Mouse (Mus musculus) midbrain, postnatal 0 days (tissue): Measurements from ENCODE around the gene Hsd17b13. TPM values are rescaled to one million over a fixed set of nuclear protein-coding genes. Genes with fewer than 3 reads are reported as not detected.

Experiments
- ATAC-seq: fragments of 200-750 bp; cut with Nextera tagmentation; 2 replicates; pipeline ENCODE4 v1.8.0; 2017; ENCODE audit warnings: moderate number of reproducible peaks, mild to moderate bottlenecking, moderate TSS enrichment, moderate library complexity; ENCODE audit not compliant: low FRiP score
- DNase-seq: peaks from one replicate; pipeline ENCODE4 v3.0.0-alpha.2; 2015; ENCODE audit warnings: low spot score
- H3K27ac ChIP-seq: fragments of 300-500 bp; sonication (generic); 2 replicates; pipeline ENCODE4 v1.5.1; 2014; ENCODE audit warnings: low read depth, mild to moderate bottlenecking, low read length, mixed read lengths
- H3K27me3 ChIP-seq: fragments of 300-500 bp; sonication (generic); 2 replicates; pipeline ENCODE4 v1.6.1; 2014; ENCODE audit warnings: low read length, control low read depth, mixed read lengths; ENCODE audit not compliant: insufficient read depth
- H3K36me3 ChIP-seq: fragments of 300-500 bp; sonication (generic); 2 replicates; pipeline ENCODE4 v1.6.1; 2014; ENCODE audit warnings: low read length, control low read depth, mixed read lengths; ENCODE audit not compliant: insufficient read depth
- H3K4me1 ChIP-seq: fragments of 300-500 bp; sonication (generic); 2 replicates; pipeline ENCODE4 v1.6.1; 2014; ENCODE audit warnings: mild to moderate bottlenecking, control low read depth, antibody characterized with exemption, low read length, mixed read lengths; ENCODE audit not compliant: insufficient read depth
- H3K4me2 ChIP-seq: fragments of 300-500 bp; sonication (generic); 2 replicates; pipeline ENCODE4 v1.6.1; 2014; ENCODE audit warnings: low read depth, mild to moderate bottlenecking, low read length, mixed read lengths; ENCODE audit not compliant: poor library complexity, severe bottlenecking
- H3K4me3 ChIP-seq: fragments of 300-500 bp; sonication (generic); 2 replicates; pipeline ENCODE4 v1.5.1; 2014; ENCODE audit warnings: low read depth, mild to moderate bottlenecking, low read length, moderate library complexity
- H3K9ac ChIP-seq: fragments of 300-500 bp; sonication (generic); replicated peaks from 2 replicates; pipeline ENCODE4 v1.6.1; 2014; ENCODE audit warnings: mild to moderate bottlenecking, low read length, moderate library complexity, mixed read lengths; ENCODE audit not compliant: poor library complexity, severe bottlenecking
- H3K9me3 ChIP-seq: fragments of 300-500 bp; sonication (generic); 2 replicates; pipeline ENCODE4 v1.6.1; 2016; ENCODE audit warnings: low read length, control low read depth
- CTCF ChIP-seq: IDR thresholded peaks from 2 replicates; pipeline ENCODE4 v1.5.1; 2016; ENCODE audit warnings: antibody characterized with exemption, mild to moderate bottlenecking
- WGBS: fragments of 180-500 bp; shearing (Covaris S2); extraction: QIAGEN DNeasy Blood & Tissue Kit; methylation state at CpG from one replicate; pipeline ENCODE4 v1.1.7; 2014; 5-methylcytosine and 5-hydroxymethylcytosine counted together
- polyA plus RNA-seq: library from polyadenylated mRNA; unstranded; fragments of >200 nt; fragmentation: Nextera tagmentation; extraction: Ambion mirVana; gene quantifications from 2 replicates; pipeline ENCODE4 v1.2.1, GENCODE M21; 2015
- total RNA-seq: library from RNA; depleted of rRNA; stranded (reverse); fragments of >200 nt; gene quantifications from 2 replicates; pipeline ENCODE4 v1.2.3, GENCODE M21; 2014; rRNA removed

Gene Hsd17b13
- total and polyA plus RNA-seq, 2 experiments from 2014 or later: 0.27 TPM; not detected in 1

DNA sequence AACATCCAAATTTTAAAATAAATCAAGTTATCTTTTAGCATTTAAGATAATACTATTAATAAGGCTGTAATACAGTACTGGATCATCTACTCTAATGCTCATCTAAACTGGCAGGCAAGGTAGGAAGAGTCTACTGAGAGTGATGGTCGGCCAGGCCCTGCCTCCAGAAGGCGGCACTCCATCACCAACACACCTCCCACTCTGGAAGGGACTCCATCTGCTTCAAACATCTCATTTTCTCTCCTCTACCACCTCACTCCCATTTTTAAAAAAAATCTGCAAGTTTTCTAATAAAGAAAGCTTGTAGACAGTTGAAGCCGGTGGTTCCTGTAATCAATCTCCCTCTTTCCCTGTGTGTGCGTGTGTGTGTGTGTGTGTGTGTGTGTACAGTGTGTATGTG, 69.4 kb downstream of the Hsd17b13 start:
- no peak overlapping the region for H3K27ac ChIP-seq
- DNase-seq (no peak), ATAC-seq (no peak)
- no peak overlapping the region for H3K4me3 ChIP-seq
- H3K36me3 ChIP-seq: no peaks in the 10 kb centered on the region
- no peak overlapping the region for H3K9ac ChIP-seq
- no peak overlapping the region for H3K4me2 ChIP-seq
- no peaks in the 10 kb centered on the region for H3K9me3 ChIP-seq
- TF ChIP-seq CTCF: no peak
- 93% methylated on average over 4 of the region's 4 CpGs for WGBS
- H3K4me1 ChIP-seq: 0 out of 2 replicates have a peak, but pooled peaks cover 5% of the 10 kb centered on the region
- H3K27me3 ChIP-seq: no peaks in the 10 kb centered on the region

DNA sequence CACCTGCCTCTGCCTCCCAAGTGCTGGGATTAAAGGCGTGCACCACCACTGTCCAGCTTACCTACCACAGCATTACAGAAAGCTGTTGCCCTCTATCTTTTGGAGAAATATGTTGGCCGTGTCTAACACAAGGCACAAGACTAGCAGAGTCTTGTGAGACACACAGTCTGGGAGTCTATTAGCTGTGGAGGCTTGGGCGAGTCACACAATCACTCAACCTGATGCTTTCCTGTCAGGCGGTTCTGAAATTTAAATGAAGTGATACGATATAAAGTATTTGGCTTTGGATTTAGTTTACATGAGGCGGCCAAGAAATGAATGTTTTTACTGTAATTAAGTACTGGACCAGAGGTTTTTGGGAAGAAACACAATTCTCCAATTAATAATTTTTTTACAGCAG, 71.0 kb downstream of the Hsd17b13 start:
- Histone ChIP-seq H3K4me3 (no peak overlapping the region), H3K27me3 (no peaks in the 10 kb centered on the region), H3K9me3 (no peaks in the 10 kb centered on the region), H3K9ac (no peak overlapping the region), H3K4me1 (0 out of 2 replicates have a peak, but pooled peaks cover 5% of the 10 kb centered on the region), H3K36me3 (no peaks in the 10 kb centered on the region), H3K27ac (no peak overlapping the region), H3K4me2 (no peak overlapping the region)
- 93% methylated on average over 6 of the region's 6 CpGs for WGBS
- TF ChIP-seq CTCF: no peak
- ATAC-seq (no peak), DNase-seq (no peak)

Other genes with a start within 250 kb of the Hsd17b13 start
- 44.6 and 46.7 TPM in 2 replicates for gene Klhl8, start 66.2 kb downstream of the Hsd17b13 start, total RNA-seq
- 39.5 and 41.5 TPM in 2 replicates for gene Klhl8, start 66.2 kb downstream of the Hsd17b13 start, polyA plus RNA-seq
- 16.3 and 16.4 TPM in 2 replicates for gene Hsd17b11, start 44.5 kb upstream of the Hsd17b13 start, total RNA-seq
- 3.6 and 4.7 TPM in 2 replicates for gene Hsd17b11, start 44.5 kb upstream of the Hsd17b13 start, polyA plus RNA-seq
- 48.8 and 48.9 TPM in 2 replicates for gene Nudt9, start 68.9 kb upstream of the Hsd17b13 start, total RNA-seq
- gene Nudt9, start 68.9 kb upstream of the Hsd17b13 start, polyA plus RNA-seq: 70.4 and 72.5 TPM in 2 replicates
- not detected in 2 replicates for gene Gm17660, start 100.2 kb upstream of the Hsd17b13 start, total RNA-seq
- gene Gm17660, start 100.2 kb upstream of the Hsd17b13 start, polyA plus RNA-seq: 0.83 and 1.1 TPM in 2 replicates
- 438 and 529 TPM in 2 replicates for gene Sparcl1, start 136.3 kb upstream of the Hsd17b13 start, total RNA-seq
- gene Sparcl1, start 136.3 kb upstream of the Hsd17b13 start, polyA plus RNA-seq: 358 and 444 TPM in 2 replicates
- not detected in 2 replicates for gene Dspp, start 193.3 kb upstream of the Hsd17b13 start, total RNA-seq
- not detected in 2 replicates for gene Dspp, start 193.3 kb upstream of the Hsd17b13 start, polyA plus RNA-seq
- not detected in 2 replicates for gene Dmp1, start 225.2 kb upstream of the Hsd17b13 start, total RNA-seq
- gene Dmp1, start 225.2 kb upstream of the Hsd17b13 start, polyA plus RNA-seq: 0.23 and 0.28 TPM in 2 replicates